Mouse (Mus musculus) E14TG2a.4 (cell line): ENCODE results near the gene Gpha2.
A peak's percentile ranks its signal among the peaks of the same experiment; 100 is the strongest.

Experiments used
- H3K27me3 ChIP-seq: 2 replicates; pipeline ENCODE4 v1.6.1; 2014; ENCODE audit warnings: low read length, control low read depth; ENCODE audit not compliant: insufficient read depth
- H3K36me3 ChIP-seq: 2 replicates; pipeline ENCODE4 v1.6.1; 2014; ENCODE audit warnings: low read length, control low read depth; ENCODE audit not compliant: insufficient read depth
- H3K4me1 ChIP-seq: replicated peaks from 2 replicates; pipeline ENCODE4 v1.6.1; 2014; ENCODE audit warnings: low read depth, low read length, control low read depth
- H3K4me3 ChIP-seq: replicated peaks from 2 replicates; pipeline ENCODE4 v1.5.1; 2014; ENCODE audit warnings: mild to moderate bottlenecking, low read length
- H3K9me3 ChIP-seq: 2 replicates; pipeline ENCODE4 v1.6.1; 2014; ENCODE audit warnings: low read length, control low read depth
- CTCF ChIP-seq: conservative IDR thresholded peaks from 2 replicates; pipeline ENCODE4 v1.5.1; 2014; ENCODE audit warnings: low read length
- NANOG ChIP-seq: IDR thresholded peaks from 2 replicates; pipeline ENCODE4 v1.6.1; 2014; ENCODE audit warnings: borderline replicate concordance, low read length, mixed read lengths
- POU5F1 ChIP-seq: IDR thresholded peaks from 2 replicates; pipeline ENCODE4 v1.6.1; 2014; ENCODE audit warnings: low read length, borderline replicate concordance

Gpha2 gene

DNA sequence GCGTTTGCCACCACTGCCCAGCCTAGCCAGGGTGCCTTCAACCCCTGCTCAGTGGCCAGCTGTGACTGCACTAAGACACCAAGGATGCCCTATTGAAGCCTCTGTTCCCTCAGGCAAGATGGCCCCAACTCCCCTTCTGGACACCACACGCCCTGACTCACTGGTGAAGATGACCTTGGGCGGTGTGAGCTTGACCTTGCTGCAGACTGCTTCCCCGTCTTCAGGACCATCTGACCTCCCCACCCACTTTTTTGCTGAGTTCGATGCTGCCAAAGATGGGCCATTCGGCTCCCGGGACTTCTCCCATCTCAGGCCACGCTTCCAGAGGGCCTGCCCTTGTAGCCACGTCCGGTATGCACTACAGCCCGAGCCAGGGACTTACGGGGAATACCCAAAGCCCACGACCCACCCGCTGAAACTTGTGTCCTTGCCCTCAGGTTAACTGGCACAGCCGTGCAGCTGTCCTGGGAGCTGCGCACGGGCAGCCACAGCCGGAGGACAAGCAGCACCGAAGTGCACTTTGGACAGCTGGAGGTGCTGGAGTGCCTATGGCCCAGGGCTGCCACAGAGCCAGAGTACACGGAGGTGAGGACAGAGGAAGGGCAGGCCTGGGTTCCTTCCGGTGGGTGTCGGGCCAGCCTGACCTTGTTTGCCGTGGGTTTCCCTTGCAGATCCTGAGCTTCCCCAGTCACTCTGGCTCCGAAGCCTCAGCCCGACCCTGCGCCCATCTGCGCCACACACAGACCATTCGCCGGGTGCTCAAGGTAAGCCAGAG, 21.5 kb downstream of the Gpha2 start:
- H3K4me1 ChIP-seq: peaks cover 76% of the 10 kb centered on the region

GRCm38 (mm10) chr19:6253021-6253420, 26.8 kb downstream of the Gpha2 start:
- Histone ChIP-seq H3K9me3 (no peaks in the 10 kb centered on the region), H3K4me3 (no peak overlapping the region), H3K27me3 (no peaks in the 10 kb centered on the region), H3K36me3 (peaks cover 97% of the 10 kb centered on the region), H3K4me1 (peaks cover 37% of the 10 kb centered on the region)
- TF ChIP-seq POU5F1 (no peak), NANOG (no peak), CTCF (no peak)

More for the DNA sequence above, 21.5 kb downstream of the Gpha2 start:
- peak overlapping the region; percentile 58 for H3K4me3 ChIP-seq
- TF ChIP-seq NANOG (no peak), POU5F1 (no peak), CTCF (no peak)
- no peaks in the 10 kb centered on the region for H3K27me3 ChIP-seq
- H3K9me3 ChIP-seq: no peaks in the 10 kb centered on the region
- peaks cover 94% of the 10 kb centered on the region for H3K36me3 ChIP-seq

- peaks cover 82% of the 10 kb centered on the region for H3K36me3 ChIP-seq
- no peak overlapping the region for H3K4me3 ChIP-seq
- no peaks in the 10 kb centered on the region for H3K27me3 ChIP-seq
- H3K9me3 ChIP-seq: no peaks in the 10 kb centered on the region
- peaks cover 50% of the 10 kb centered on the region for H3K4me1 ChIP-seq
- TF ChIP-seq POU5F1 (no peak), CTCF (peak; percentile 16; the same call in 1 of the 2 replicates)
Observed at GRCm38 (mm10) chr19:6260428-6260827, 34.2 kb downstream of the Gpha2 start.

- H3K4me1 ChIP-seq: peaks cover 54% of the 10 kb centered on the region
- no peaks in the 10 kb centered on the region for H3K9me3 ChIP-seq
- no peak for TF ChIP-seq NANOG
- peak; percentile 72 for TF ChIP-seq CTCF
- TF ChIP-seq POU5F1: no peak
- H3K4me3 ChIP-seq: no peak overlapping the region
- no peaks in the 10 kb centered on the region for H3K27me3 ChIP-seq
- H3K36me3 ChIP-seq: peaks cover 77% of the 10 kb centered on the region
Observed at GRCm38 (mm10) chr19:6260946-6261345, 34.8 kb downstream of the Gpha2 start.

DNA sequence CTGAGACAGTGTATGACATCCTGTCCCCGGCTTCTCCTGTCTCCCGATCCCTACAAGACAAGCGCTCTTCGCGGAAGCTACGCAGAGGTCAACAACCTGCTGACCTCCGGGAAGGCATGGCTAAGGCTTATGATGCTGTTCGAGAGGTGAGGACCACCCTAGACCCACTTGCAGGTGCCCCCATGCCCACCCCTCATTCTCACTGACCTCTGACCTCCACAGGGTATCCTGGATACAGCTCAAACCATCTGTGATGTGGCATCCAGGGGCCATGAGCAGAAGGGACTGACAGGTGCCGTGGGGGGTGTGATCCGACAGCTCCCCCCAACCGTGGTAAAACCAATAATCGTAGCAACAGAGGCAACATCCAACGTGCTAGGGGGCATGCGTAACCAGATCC, 35.2 kb downstream of the Gpha2 start:
- Histone ChIP-seq H3K27me3 (no peaks in the 10 kb centered on the region), H3K36me3 (peaks cover 72% of the 10 kb centered on the region), H3K4me3 (no peak overlapping the region), H3K4me1 (peaks cover 54% of the 10 kb centered on the region), H3K9me3 (no peaks in the 10 kb centered on the region)
- TF ChIP-seq CTCF: no peak
- TF ChIP-seq POU5F1: no peak
- no peak for TF ChIP-seq NANOG

DNA sequence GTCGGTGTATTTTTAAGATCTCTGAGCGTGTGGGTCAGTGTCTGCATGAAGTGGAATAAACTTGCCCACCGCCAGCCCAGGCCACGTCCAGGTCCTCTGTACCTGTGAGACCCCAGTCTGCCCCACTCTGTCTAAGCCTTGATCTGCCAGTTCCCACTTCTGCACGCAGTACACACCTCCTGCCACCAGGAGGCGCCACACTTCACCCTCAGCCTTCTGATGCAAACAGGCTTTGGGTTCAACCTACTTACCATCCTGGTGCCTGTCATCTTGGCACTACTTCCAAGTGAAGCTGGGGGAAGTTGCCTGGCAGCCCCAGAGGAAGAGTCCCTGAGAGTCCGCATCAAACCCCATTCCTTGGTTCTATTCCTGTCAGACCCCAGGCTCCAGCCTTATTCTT, 36.0 kb downstream of the Gpha2 start:
- Histone ChIP-seq H3K27me3 (no peaks in the 10 kb centered on the region), H3K4me3 (no peak overlapping the region), H3K36me3 (peaks cover 64% of the 10 kb centered on the region), H3K9me3 (no peaks in the 10 kb centered on the region), H3K4me1 (peaks cover 57% of the 10 kb centered on the region)
- TF ChIP-seq NANOG (no peak), CTCF (peak; percentile 99)

DNA sequence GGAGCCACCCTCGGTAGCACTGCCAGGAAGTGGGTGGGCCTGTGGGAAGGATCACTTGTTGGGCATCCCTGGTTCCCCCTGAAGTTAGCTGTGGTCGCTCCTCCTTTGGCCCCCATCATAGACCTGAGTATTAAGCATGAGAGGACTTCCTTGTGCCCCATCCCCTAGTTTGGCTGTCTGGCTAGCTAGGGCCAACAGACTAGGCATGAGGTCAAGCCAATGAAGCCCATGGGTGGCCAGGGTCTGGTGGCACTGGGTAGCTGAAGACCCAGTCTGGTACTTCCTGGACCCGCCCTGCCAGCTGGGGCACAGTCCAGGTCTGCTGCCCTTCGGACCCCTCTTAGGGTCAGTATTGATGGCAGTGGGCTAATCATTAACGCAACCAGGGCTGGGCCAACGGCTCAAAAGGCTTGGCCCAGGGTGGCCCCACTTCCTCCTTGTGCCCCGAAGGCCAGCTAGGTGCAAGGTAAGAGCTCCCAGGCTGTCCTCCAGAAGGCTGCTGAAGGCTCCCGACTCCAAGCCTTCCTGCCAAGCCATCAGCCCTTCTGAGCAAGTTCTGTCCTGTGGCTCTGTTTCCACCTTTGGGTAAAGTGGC, 36.8 kb downstream of the Gpha2 start:
- TF ChIP-seq NANOG (no peak), POU5F1 (no peak), CTCF (no peak)
- no peaks in the 10 kb centered on the region for H3K27me3 ChIP-seq
- H3K9me3 ChIP-seq: no peaks in the 10 kb centered on the region

GRCm38 (mm10) chr19:6264200-6264599, 38.0 kb downstream of the Gpha2 start:
- H3K36me3 ChIP-seq: peaks cover 44% of the 10 kb centered on the region
- H3K9me3 ChIP-seq: no peaks in the 10 kb centered on the region
- peaks cover 76% of the 10 kb centered on the region for H3K4me1 ChIP-seq
- no peak for TF ChIP-seq CTCF
- TF ChIP-seq NANOG: no peak
- no peak for TF ChIP-seq POU5F1
- no peaks in the 10 kb centered on the region for H3K27me3 ChIP-seq
- peak overlapping the region; percentile 49 for H3K4me3 ChIP-seq

More for the DNA sequence above, 36.8 kb downstream of the Gpha2 start:
- no peak overlapping the region for H3K4me3 ChIP-seq
- H3K36me3 ChIP-seq: peaks cover 57% of the 10 kb centered on the region
- H3K4me1 ChIP-seq: peaks cover 64% of the 10 kb centered on the region

GRCm38 (mm10) chr19:6264945-6265344, 38.8 kb downstream of the Gpha2 start:
- H3K4me1 ChIP-seq: peaks cover 82% of the 10 kb centered on the region
- H3K9me3 ChIP-seq: no peaks in the 10 kb centered on the region
- peak overlapping the region; percentile 49 for H3K4me3 ChIP-seq
- no peaks in the 10 kb centered on the region for H3K27me3 ChIP-seq
- H3K36me3 ChIP-seq: peaks cover 37% of the 10 kb centered on the region
- TF ChIP-seq POU5F1 (no peak), NANOG (no peak), CTCF (no peak)
